Mouse (Mus musculus): ENCODE results near the gene Trpc3.
A peak's percentile ranks its signal among the peaks of the same experiment; 100 is the strongest.
"Not testable (repeated sequence)": the region's sequence is repeated elsewhere in the genome, so short reads cannot be mapped to it uniquely, and the experiment has no call there.

Gene Trpc3

GRCm38 (mm10) chr3:36599773-36600172 lies 90.2 kb downstream of the Trpc3 start:
- not testable (repeated sequence) for DNase-seq (ENCODE audit: low read depth, low spot score)

- DNase-seq (ENCODE audit: low read depth, low spot score): no peak
Measured at GRCm38 (mm10) chr3:36598811-36599210, 91.2 kb downstream of the Trpc3 start.

GRCm38 (mm10) chr3:36571827-36572378 lies 118.1 kb downstream of the Trpc3 start, which contains the start of gene Ccna2:
Gene Ccna2 (minus strand): TSS chr3:36572150.
- DNase-seq (ENCODE audit: low read depth, low spot score): peak; percentile 99

GRCm38 (mm10) chr3:36571361-36571826 lies 118.6 kb downstream of the Trpc3 start:
- DNase-seq (ENCODE audit: low read depth, low spot score): peak; percentile 47

All from mesoderm, embryonic 11.5 days (tissue).